Mouse (Mus musculus) myocyte (in vitro differentiated cells): Measurements from ENCODE around the gene Saysd1. TPM values are rescaled to one million over a fixed set of nuclear protein-coding genes. Genes with fewer than 3 reads are reported as not detected.

Experiments
- H3K27me3 ChIP-seq: one replicate; pipeline ENCODE4 v1.6.1; 2011; ENCODE audit not compliant: control insufficient read depth, insufficient read depth, insufficient read length
- H3K36me3 ChIP-seq: one replicate; pipeline ENCODE4 v1.6.1; 2011; ENCODE audit not compliant: control insufficient read depth, insufficient read depth
- H3K4me2 ChIP-seq: one replicate; pipeline ENCODE4 v1.6.1; 2011; ENCODE audit warnings: low read depth, control low read depth
- H3K4me3 ChIP-seq: one replicate; pipeline ENCODE4 v1.5.1; 2011; ENCODE audit warnings: mild to moderate bottlenecking, control low read depth, moderate library complexity
- H3K79me2 ChIP-seq: one replicate; pipeline ENCODE4 v1.6.1; 2011; ENCODE audit not compliant: control insufficient read depth, insufficient read depth
- H3ac ChIP-seq: one replicate; pipeline ENCODE4 v1.6.1; 2011; ENCODE audit not compliant: control insufficient read depth, insufficient read length
- CEBPB ChIP-seq: IDR thresholded peaks from 2 replicates; pipeline ENCODE4 v1.6.1; 2011; ENCODE audit warnings: mild to moderate bottlenecking, moderate library complexity; ENCODE audit not compliant: poor library complexity, insufficient read depth, severe bottlenecking
- E2F4 ChIP-seq: IDR thresholded peaks from one replicate; pipeline ENCODE4 v1.6.1; 2011; ENCODE audit warnings: mild to moderate bottlenecking, control low read depth, moderate library complexity; ENCODE audit not compliant: insufficient read depth
- MAX ChIP-seq: IDR thresholded peaks from one replicate; pipeline ENCODE4 v1.6.1; 2011; ENCODE audit warnings: low read depth, mild to moderate bottlenecking, control low read depth
- MYOD1 ChIP-seq, 3 experiments: IDR thresholded peaks; one replicate each; pipeline ENCODE4 v1.6.1; 2011; ENCODE audit warnings: control low read depth in 2 of 3, low read depth in 2 of 3, mild to moderate bottlenecking in 2 of 3, moderate library complexity in 1 of 3; ENCODE audit not compliant: insufficient read length in 2 of 3, control insufficient read depth in 1 of 3
- MYOG ChIP-seq, 3 experiments: IDR thresholded peaks; one replicate each; pipeline ENCODE4 v1.6.1; 2011; ENCODE audit warnings: control low read depth in 2 of 3, low read depth in 2 of 3, mild to moderate bottlenecking in 2 of 3; ENCODE audit not compliant: insufficient read length in 2 of 3, control insufficient read depth in 1 of 3, insufficient read depth in 1 of 3
- POLR2A ChIP-seq: IDR thresholded peaks from one replicate; pipeline ENCODE4 v1.6.1; 2011; ENCODE audit warnings: low read depth, mild to moderate bottlenecking, control low read depth, moderate library complexity; ENCODE audit not compliant: insufficient read length
- POLR2AphosphoS2 ChIP-seq: IDR thresholded peaks from one replicate; pipeline ENCODE4 v1.6.1; 2011; ENCODE audit warnings: low read depth, control low read depth; ENCODE audit not compliant: insufficient read length
- REST ChIP-seq: IDR thresholded peaks from one replicate; pipeline ENCODE4 v1.6.1; 2011; ENCODE audit warnings: mild to moderate bottlenecking, control low read depth, moderate library complexity; ENCODE audit not compliant: insufficient read depth, insufficient read length
- SRF ChIP-seq: IDR thresholded peaks from one replicate; pipeline ENCODE4 v1.6.1; 2011; ENCODE audit warnings: low read depth; ENCODE audit not compliant: control insufficient read depth, insufficient read length
- TCF12 ChIP-seq: IDR thresholded peaks from one replicate; pipeline ENCODE4 v1.6.1; 2011; ENCODE audit warnings: mild to moderate bottlenecking, control low read depth; ENCODE audit not compliant: poor library complexity, insufficient read depth, severe bottlenecking
- TCF3 ChIP-seq: IDR thresholded peaks from one replicate; pipeline ENCODE4 v1.6.1; 2011; ENCODE audit warnings: low read depth, control low read depth; ENCODE audit not compliant: insufficient read length
- USF1 ChIP-seq: IDR thresholded peaks from one replicate; pipeline ENCODE4 v1.6.1; 2011; ENCODE audit warnings: low read depth, mild to moderate bottlenecking, control low read depth, moderate library complexity
- polyA plus RNA-seq: library from polyadenylated mRNA; unstranded; fragments of >200 nt; fragmentation: generic; extraction: Trizol; gene quantifications from one replicate; pipeline ENCODE4 v1.2.1, GENCODE M21; 2012; ENCODE audit warnings: missing spikeins

Gene Saysd1
- polyA plus RNA-seq, 1 experiment, result 10.5 TPM

DNA sequence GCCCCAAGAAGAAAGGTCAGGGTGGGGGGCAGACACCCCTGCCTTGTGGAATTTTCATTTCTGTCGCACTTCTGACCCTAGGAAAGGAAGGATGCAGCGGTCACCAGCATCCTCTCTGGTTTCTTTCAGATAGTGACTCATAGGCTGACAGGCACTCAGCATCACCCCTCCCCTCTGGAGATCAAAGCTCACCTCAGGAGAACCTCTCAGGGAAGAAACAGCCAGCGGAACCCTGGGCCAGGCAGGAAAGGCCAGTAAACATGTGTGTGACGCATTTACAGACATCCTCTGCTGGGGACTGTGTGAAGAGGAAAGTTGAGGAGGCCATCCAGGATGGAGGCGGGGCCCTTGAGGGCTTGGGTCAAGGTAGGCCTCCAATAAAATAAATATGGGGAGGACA lies 40.3 kb downstream of the Saysd1 start:
- Histone ChIP-seq H3K36me3 (no peaks in the 10 kb centered on the region), H3ac (no peak overlapping the region), H3K4me2 (no peak overlapping the region), H3K79me2 (no peaks in the 10 kb centered on the region), H3K4me3 (no peak overlapping the region), H3K27me3 (no peaks in the 10 kb centered on the region)
- TF ChIP-seq POLR2AphosphoS2, result no peak

- Histone ChIP-seq H3K79me2 (no peaks in the 10 kb centered on the region), H3K4me3 (no peak overlapping the region), H3ac (no peak overlapping the region), H3K27me3 (no peaks in the 10 kb centered on the region), H3K36me3 (no peaks in the 10 kb centered on the region), H3K4me2 (no peak overlapping the region)
- TF ChIP-seq REST (no peak), POLR2A (no peak), SRF (no peak)
These were observed 43.4 kb downstream of the Saysd1 start for GRCm38 (mm10) chr14:20094942-20095341.

GRCm38 (mm10) chr14:20093493-20093892 lies 44.8 kb downstream of the Saysd1 start:
- no peak overlapping the region for H3K4me3 ChIP-seq
- no peaks in the 10 kb centered on the region for H3K36me3 ChIP-seq
- no peaks in the 10 kb centered on the region for H3K79me2 ChIP-seq
- H3ac ChIP-seq, result no peak overlapping the region
- H3K4me2 ChIP-seq, result no peak overlapping the region
- H3K27me3 ChIP-seq, result no peaks in the 10 kb centered on the region
- TF ChIP-seq E2F4, result no peak
- TF ChIP-seq TCF3, result no peak
- TF ChIP-seq REST, result peak; percentile 79

DNA sequence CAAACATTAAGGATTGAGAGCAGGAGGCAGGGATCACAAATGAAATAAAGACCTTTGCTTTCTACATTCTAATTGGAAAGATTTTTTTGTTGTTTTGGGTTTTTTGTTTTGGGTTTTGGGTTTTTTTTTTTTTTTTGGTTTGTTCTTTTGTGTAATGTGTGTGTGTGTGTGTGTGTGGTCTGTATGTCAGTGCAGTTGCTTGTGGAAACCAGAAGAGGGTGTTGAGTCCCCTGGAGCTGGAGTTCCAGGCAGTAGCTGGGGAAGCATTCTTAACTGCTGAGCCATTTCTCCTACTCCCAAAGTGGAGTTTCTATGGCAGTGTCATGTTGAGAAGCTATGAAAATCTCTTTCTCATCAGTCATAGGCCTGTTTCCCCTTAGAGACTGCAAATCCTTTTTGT lies 54.0 kb downstream of the Saysd1 start:
- no peaks in the 10 kb centered on the region for H3K36me3 ChIP-seq
- no peak overlapping the region for H3K4me2 ChIP-seq
- H3K79me2 ChIP-seq, result no peaks in the 10 kb centered on the region
- no peak overlapping the region for H3ac ChIP-seq
- no peak for TF ChIP-seq POLR2A
- no peak for TF ChIP-seq TCF12
- no peak for TF ChIP-seq MAX
- TF ChIP-seq SRF, result no peak
- TF ChIP-seq REST, result no peak
- no peak for TF ChIP-seq POLR2AphosphoS2
- TF ChIP-seq TCF3, result no peak
- no peak for TF ChIP-seq MYOG (IDR thresholded peaks at IDR 0.05; ENCODE audit: control insufficient read depth in 1 of 3, insufficient read depth in 1 of 3, insufficient read length in 2 of 3, low read depth in 2 of 3)
- TF ChIP-seq CEBPB, result no peak
- no peak for TF ChIP-seq MYOD1 (IDR thresholded peaks at IDR 0.05; ENCODE audit: control insufficient read depth in 1 of 3, insufficient read length in 2 of 3, low read depth in 2 of 3)
- no peak for TF ChIP-seq E2F4
- no peak for TF ChIP-seq USF1
- H3K4me3 ChIP-seq, result no peak overlapping the region
- H3K27me3 ChIP-seq, result no peaks in the 10 kb centered on the region

GRCm38 (mm10) chr14:20082536-20083325 lies 55.6 kb downstream of the Saysd1 start:
- peak overlapping the region; percentile 54 for H3K4me3 ChIP-seq
- no peaks in the 10 kb centered on the region for H3K27me3 ChIP-seq
- H3K4me2 ChIP-seq, result peak overlapping the region; percentile 99
- no peaks in the 10 kb centered on the region for H3K79me2 ChIP-seq
- peak overlapping the region; percentile 31 for H3ac ChIP-seq
- TF ChIP-seq SRF (no peak), REST (no peak), CEBPB (0 out of 2 replicates have a peak, but pooled peaks have one; percentile 2), TCF12 (no peak), MYOD1 (IDR thresholded peaks at IDR 0.05; ENCODE audit: control insufficient read depth in 1 of 3, insufficient read length in 2 of 3, low read depth in 2 of 3) (peak in 1 of 3 experiments; percentile 24), MAX (peak; percentile 93), POLR2AphosphoS2 (peak; percentile 91), USF1 (peak; percentile 48), MYOG (IDR thresholded peaks at IDR 0.05; ENCODE audit: control insufficient read depth in 1 of 3, insufficient read depth in 1 of 3, insufficient read length in 2 of 3, low read depth in 2 of 3) (no peak), POLR2A (peak; percentile 83), E2F4 (no peak), TCF3 (no peak)
- H3K36me3 ChIP-seq, result no peaks in the 10 kb centered on the region
